Mouse (Mus musculus): ENCODE results near the gene Cidec. TPM values are rescaled to one million over a fixed set of nuclear protein-coding genes. Genes with fewer than 3 reads are reported as not detected.
A peak's percentile ranks its signal among the peaks of the same experiment; 100 is the strongest.

Cidec gene
- total and polyA plus RNA-seq, 2 experiments from 2014 or later, result not detected

DNA sequence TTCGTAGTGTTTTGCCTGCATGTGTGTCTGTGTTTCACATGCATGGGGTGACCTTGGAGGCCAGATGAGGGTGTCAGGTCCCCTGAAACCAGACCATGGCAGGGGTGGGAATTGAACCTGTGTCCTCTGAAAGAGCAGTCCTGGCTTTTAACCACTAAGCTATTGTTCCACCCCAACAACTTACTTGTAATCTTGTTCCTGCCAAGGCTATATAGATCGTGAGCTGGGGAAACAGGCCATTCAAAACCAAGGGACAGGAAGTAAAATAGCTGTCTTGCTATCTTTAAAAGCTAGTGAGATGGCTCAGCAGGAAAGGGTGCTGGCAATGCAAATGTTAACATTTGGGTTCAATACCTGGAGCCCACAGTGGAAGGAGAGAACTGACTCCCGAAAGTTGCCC is 5.6 kb downstream of the Cidec start:
- H3K27ac ChIP-seq (ENCODE audit: low read depth), result no peak overlapping the region
- H3K4me1 ChIP-seq (ENCODE audit: control insufficient read depth, insufficient read depth), result no peaks in the 10 kb centered on the region
- WGBS, result 61% methylated on average over 3 of the region's 3 CpGs
- no peaks in the 10 kb centered on the region for H3K27me3 ChIP-seq (ENCODE audit: control insufficient read depth, insufficient read depth, low read length)
- H3K4me2 ChIP-seq (ENCODE audit: low read depth, low read length), result no peak overlapping the region
- H3K4me3 ChIP-seq (ENCODE audit: low read depth, low read length), result no peak overlapping the region
- no peaks in the 10 kb centered on the region for H3K9me3 ChIP-seq (replicated peaks; ENCODE audit: control insufficient read depth, low read length)
- DNase-seq (ENCODE audit: low spot score), result no peak
- H3K9ac ChIP-seq (replicated peaks; ENCODE audit: low read depth, low read length), result no peak overlapping the region
- H3K36me3 ChIP-seq (replicated peaks; ENCODE audit: control insufficient read depth, insufficient read depth, low read length), result no peaks in the 10 kb centered on the region
- no peak for ATAC-seq (ENCODE audit: insufficient read depth, low read depth)
- TF ChIP-seq CTCF (IDR thresholded peaks at IDR 0.05; ENCODE audit: low read depth) (no peak), EP300 (IDR thresholded peaks at IDR 0.05; ENCODE audit: low read depth) (no peak)

DNA sequence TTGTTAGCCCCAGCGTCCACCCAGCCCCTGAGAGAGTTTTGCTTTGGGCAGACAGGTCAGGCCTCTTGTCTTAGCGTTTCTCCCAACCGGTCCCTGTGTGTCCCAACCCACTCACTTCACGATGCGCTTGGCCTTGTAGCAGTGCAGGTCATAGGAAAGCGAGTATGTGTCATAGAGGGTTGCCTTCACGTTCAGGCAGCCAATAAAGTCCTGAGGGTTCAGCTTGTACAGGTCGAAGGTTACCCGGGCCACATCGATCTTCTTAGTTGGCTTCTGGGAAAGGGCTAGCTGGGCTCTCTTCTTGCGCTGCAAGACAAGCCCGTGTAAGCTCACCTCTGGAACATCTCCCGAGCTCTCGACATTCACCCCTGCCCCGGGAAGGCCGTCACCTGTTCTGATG is 7.6 kb downstream of the Cidec start:
- ATAC-seq (ENCODE audit: insufficient read depth, low read depth), result no peak; the same call in 1 of the 2 replicates

DNA sequence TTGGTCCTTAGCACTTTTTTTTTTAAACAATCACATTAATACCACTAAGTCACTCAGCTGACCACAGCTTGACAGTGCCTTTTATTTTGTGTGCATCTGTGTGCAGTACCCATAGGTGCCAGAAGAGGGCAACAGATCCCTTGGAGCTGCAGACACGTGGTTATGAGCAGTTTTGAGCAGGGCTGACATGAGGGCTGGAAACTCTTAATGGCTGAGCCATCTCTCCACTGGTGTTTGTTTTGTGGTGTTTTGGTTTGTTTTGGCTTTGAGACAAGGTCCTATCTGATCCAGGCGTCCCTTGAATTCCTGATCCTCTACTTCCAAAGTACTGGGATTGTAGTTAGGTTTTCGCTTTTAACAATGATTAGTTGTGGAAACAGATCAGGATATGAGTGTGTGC is 8.2 kb downstream of the Cidec start:
- DNase-seq (ENCODE audit: low spot score), result peak; percentile 45
- ATAC-seq (ENCODE audit: insufficient read depth, low read depth), result no peak

More for the DNA sequence above, 7.6 kb downstream of the Cidec start:
- Histone ChIP-seq H3K27me3 (ENCODE audit: control insufficient read depth, insufficient read depth, low read length) (no peaks in the 10 kb centered on the region), H3K36me3 (replicated peaks; ENCODE audit: control insufficient read depth, insufficient read depth, low read length) (no peaks in the 10 kb centered on the region), H3K9ac (replicated peaks; ENCODE audit: low read depth, low read length) (no peak overlapping the region), H3K4me1 (ENCODE audit: control insufficient read depth, insufficient read depth) (no peaks in the 10 kb centered on the region), H3K4me2 (ENCODE audit: low read depth, low read length) (no peak overlapping the region), H3K9me3 (replicated peaks; ENCODE audit: control insufficient read depth, low read length) (no peaks in the 10 kb centered on the region), H3K27ac (ENCODE audit: low read depth) (no peak overlapping the region), H3K4me3 (ENCODE audit: low read depth, low read length) (no peak overlapping the region)
- no peak for TF ChIP-seq EP300 (IDR thresholded peaks at IDR 0.05; ENCODE audit: low read depth)
- TF ChIP-seq CTCF (IDR thresholded peaks at IDR 0.05; ENCODE audit: low read depth), result no peak
- 86% methylated on average over 16 of the region's 16 CpGs for WGBS
- no peak for DNase-seq (ENCODE audit: low spot score)

DNA sequence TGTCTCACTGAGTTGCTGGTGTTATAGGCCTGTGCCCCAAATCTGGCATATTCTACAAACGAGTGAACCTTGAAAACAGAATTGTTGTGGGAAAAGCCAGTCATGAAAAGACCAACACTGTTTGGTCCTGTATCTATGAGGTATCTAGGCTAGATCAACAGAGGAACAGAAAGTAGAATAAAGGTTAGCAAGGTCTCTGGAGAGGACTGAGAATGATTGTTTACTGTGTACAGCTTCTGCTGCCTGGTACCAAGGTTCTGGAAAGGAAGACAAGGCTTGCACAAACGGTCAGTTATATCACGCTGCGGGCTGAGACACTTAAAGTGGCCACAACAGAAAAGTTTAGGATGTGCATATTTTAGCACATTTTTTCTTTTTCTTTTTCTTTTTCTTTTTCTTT is 8.9 kb downstream of the Cidec start:
- Histone ChIP-seq H3K9me3 (replicated peaks; ENCODE audit: control insufficient read depth, low read length) (no peaks in the 10 kb centered on the region), H3K9ac (replicated peaks; ENCODE audit: low read depth, low read length) (no peak overlapping the region), H3K27me3 (ENCODE audit: control insufficient read depth, insufficient read depth, low read length) (no peaks in the 10 kb centered on the region), H3K4me3 (ENCODE audit: low read depth, low read length) (no peak overlapping the region), H3K36me3 (replicated peaks; ENCODE audit: control insufficient read depth, insufficient read depth, low read length) (no peaks in the 10 kb centered on the region), H3K4me2 (ENCODE audit: low read depth, low read length) (no peak overlapping the region), H3K4me1 (ENCODE audit: control insufficient read depth, insufficient read depth) (no peaks in the 10 kb centered on the region), H3K27ac (ENCODE audit: low read depth) (no peak overlapping the region)
- no peak for TF ChIP-seq CTCF (IDR thresholded peaks at IDR 0.05; ENCODE audit: low read depth)
- no peak for TF ChIP-seq EP300 (IDR thresholded peaks at IDR 0.05; ENCODE audit: low read depth)
- WGBS, result 89% methylated on average over 4 of the region's 4 CpGs
- ATAC-seq (ENCODE audit: insufficient read depth, low read depth), result no peak
- DNase-seq (ENCODE audit: low spot score), result no peak

More for the DNA sequence above, 8.2 kb downstream of the Cidec start:
- no peak overlapping the region for H3K4me3 ChIP-seq (ENCODE audit: low read depth, low read length)
- no peaks in the 10 kb centered on the region for H3K9me3 ChIP-seq (replicated peaks; ENCODE audit: control insufficient read depth, low read length)
- H3K36me3 ChIP-seq (replicated peaks; ENCODE audit: control insufficient read depth, insufficient read depth, low read length), result no peaks in the 10 kb centered on the region
- no peaks in the 10 kb centered on the region for H3K4me1 ChIP-seq (ENCODE audit: control insufficient read depth, insufficient read depth)
- no peak overlapping the region for H3K9ac ChIP-seq (replicated peaks; ENCODE audit: low read depth, low read length)
- H3K4me2 ChIP-seq (ENCODE audit: low read depth, low read length), result no peak overlapping the region
- 56% methylated on average over 3 of the region's 3 CpGs for WGBS
- H3K27me3 ChIP-seq (ENCODE audit: control insufficient read depth, insufficient read depth, low read length), result no peaks in the 10 kb centered on the region
- H3K27ac ChIP-seq (ENCODE audit: low read depth), result no peak overlapping the region
- TF ChIP-seq EP300 (IDR thresholded peaks at IDR 0.05; ENCODE audit: low read depth) (no peak), CTCF (IDR thresholded peaks at IDR 0.05; ENCODE audit: low read depth) (peak; percentile 58)

DNA sequence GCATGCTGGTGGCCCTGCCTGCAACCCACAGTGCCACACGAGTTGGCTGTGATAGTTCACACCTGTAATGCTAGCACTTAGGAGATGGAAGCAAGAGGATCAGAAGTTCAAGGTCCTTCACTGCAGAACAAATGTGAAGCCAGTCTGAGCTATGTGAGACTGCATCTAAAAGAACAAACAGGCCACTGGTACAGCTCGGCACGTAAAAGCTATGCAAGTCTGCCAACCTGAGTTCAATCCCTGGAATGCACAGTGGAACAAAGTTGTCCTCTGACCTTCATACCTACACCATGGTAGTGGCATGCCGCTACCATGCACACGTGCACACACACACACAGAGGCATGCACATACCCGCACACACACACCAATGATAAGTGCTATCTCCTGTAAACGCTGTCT is 11.4 kb downstream of the Cidec start:
- no peak for DNase-seq (ENCODE audit: low spot score)
- Histone ChIP-seq H3K4me3 (ENCODE audit: low read depth, low read length) (no peak overlapping the region), H3K9ac (replicated peaks; ENCODE audit: low read depth, low read length) (no peak overlapping the region), H3K4me2 (ENCODE audit: low read depth, low read length) (no peak overlapping the region), H3K27me3 (ENCODE audit: control insufficient read depth, insufficient read depth, low read length) (no peaks in the 10 kb centered on the region), H3K9me3 (replicated peaks; ENCODE audit: control insufficient read depth, low read length) (no peaks in the 10 kb centered on the region), H3K27ac (ENCODE audit: low read depth) (no peak overlapping the region), H3K36me3 (replicated peaks; ENCODE audit: control insufficient read depth, insufficient read depth, low read length) (no peaks in the 10 kb centered on the region), H3K4me1 (ENCODE audit: control insufficient read depth, insufficient read depth) (0 out of 2 replicates have a peak, but pooled peaks cover 3% of the 10 kb centered on the region)
- WGBS, result 69% methylated on average over 7 of the region's 7 CpGs
- ATAC-seq (ENCODE audit: insufficient read depth, low read depth), result no peak
- TF ChIP-seq CTCF (IDR thresholded peaks at IDR 0.05; ENCODE audit: low read depth), result no peak
- no peak for TF ChIP-seq EP300 (IDR thresholded peaks at IDR 0.05; ENCODE audit: low read depth)

DNA sequence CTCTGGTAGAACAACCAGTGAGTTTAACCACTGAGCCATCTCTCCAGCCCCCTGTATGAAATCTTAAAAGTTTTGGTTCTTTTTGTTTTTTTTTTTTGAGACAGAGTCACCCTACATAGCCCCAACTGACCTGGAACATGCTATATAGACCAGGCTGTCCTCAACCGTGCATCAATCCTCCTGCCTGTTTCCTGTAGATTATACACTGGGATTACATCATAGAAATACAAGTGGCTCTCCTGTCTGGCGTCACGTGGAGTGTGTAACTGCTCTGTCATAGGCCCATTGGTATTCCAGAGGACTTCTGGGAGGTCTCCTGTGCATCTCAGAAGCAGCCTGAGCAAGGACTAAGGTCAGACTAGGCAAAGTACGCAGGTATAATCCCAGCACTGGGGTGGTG is 12.6 kb downstream of the Cidec start:
- H3K9ac ChIP-seq (replicated peaks; ENCODE audit: low read depth, low read length), result no peak overlapping the region
- no peaks in the 10 kb centered on the region for H3K9me3 ChIP-seq (replicated peaks; ENCODE audit: control insufficient read depth, low read length)
- H3K36me3 ChIP-seq (replicated peaks; ENCODE audit: control insufficient read depth, insufficient read depth, low read length), result no peaks in the 10 kb centered on the region
- DNase-seq (ENCODE audit: low spot score) (no peak), ATAC-seq (ENCODE audit: insufficient read depth, low read depth) (no peak)
- no peak overlapping the region for H3K4me2 ChIP-seq (ENCODE audit: low read depth, low read length)
- TF ChIP-seq CTCF (IDR thresholded peaks at IDR 0.05; ENCODE audit: low read depth) (no peak), EP300 (IDR thresholded peaks at IDR 0.05; ENCODE audit: low read depth) (no peak)
- no peak overlapping the region for H3K4me3 ChIP-seq (ENCODE audit: low read depth, low read length)
- WGBS, result 41% methylated on average over 4 of the region's 4 CpGs
- no peak overlapping the region for H3K27ac ChIP-seq (ENCODE audit: low read depth)
- H3K27me3 ChIP-seq (ENCODE audit: control insufficient read depth, insufficient read depth, low read length), result no peaks in the 10 kb centered on the region
- peaks cover 9% of the 10 kb centered on the region; the same call in 1 of the 2 replicates for H3K4me1 ChIP-seq (ENCODE audit: control insufficient read depth, insufficient read depth)
